Mouse (Mus musculus): ENCODE results near the gene Naglu. TPM values are rescaled to one million over a fixed set of nuclear protein-coding genes. Genes with fewer than 3 reads are reported as not detected.

Naglu gene
- polyA plus RNA-seq, 1 experiment from 2014 or later = 25.6 TPM

- no peak for TF ChIP-seq CTCF (IDR thresholded peaks at IDR 0.05; ENCODE audit: low read depth)
These were observed 16.9 kb upstream of the Naglu start for GRCm38 (mm10) chr11:101052751-101053473.

GRCm38 (mm10) chr11:101053974-101054373 lies 15.8 kb upstream of the Naglu start:
- ATAC-seq = no peak
- Histone ChIP-seq H3K9ac (ENCODE audit: low read depth, low read length) (no peak overlapping the region), H3K4me1 (replicated peaks; ENCODE audit: control insufficient read depth, insufficient read depth, low read length) (peaks cover 15% of the 10 kb centered on the region), H3K9me3 (ENCODE audit: control insufficient read depth) (no peaks in the 10 kb centered on the region), H3K4me2 (replicated peaks; ENCODE audit: low read depth) (no peak overlapping the region), H3K27ac (ENCODE audit: low read depth, low read length) (no peak overlapping the region; the same call in 1 of the 2 replicates), H3K27me3 (replicated peaks; ENCODE audit: control insufficient read depth, insufficient read depth, low read length) (no peaks in the 10 kb centered on the region), H3K4me3 (ENCODE audit: low read depth, low read length) (no peak overlapping the region), H3K36me3 (ENCODE audit: control insufficient read depth, insufficient read depth) (peaks cover 24% of the 10 kb centered on the region; the same call in 1 of the 2 replicates)
- peak; percentile 61 for TF ChIP-seq CTCF (IDR thresholded peaks at IDR 0.05; ENCODE audit: low read depth)
- 93% methylated on average over 1 of the region's 1 CpGs for WGBS

More at GRCm38 (mm10) chr11:101052751-101053473, 16.9 kb upstream of the Naglu start:
- Histone ChIP-seq H3K4me3 (ENCODE audit: low read depth, low read length) (no peak overlapping the region), H3K9me3 (ENCODE audit: control insufficient read depth) (no peaks in the 10 kb centered on the region), H3K36me3 (ENCODE audit: control insufficient read depth, insufficient read depth) (peaks cover 28% of the 10 kb centered on the region), H3K9ac (ENCODE audit: low read depth, low read length) (no peak overlapping the region; the same call in 1 of the 2 replicates), H3K4me2 (replicated peaks; ENCODE audit: low read depth) (no peak overlapping the region), H3K27ac (ENCODE audit: low read depth, low read length) (peak overlapping the region; percentile 78), H3K4me1 (replicated peaks; ENCODE audit: control insufficient read depth, insufficient read depth, low read length) (peaks cover 12% of the 10 kb centered on the region), H3K27me3 (replicated peaks; ENCODE audit: control insufficient read depth, insufficient read depth, low read length) (no peaks in the 10 kb centered on the region)
- 34% methylated on average over 10 of the region's 10 CpGs for WGBS
- ATAC-seq = peak; percentile 84

GRCm38 (mm10) chr11:101055418-101055817 lies 14.4 kb upstream of the Naglu start:
- Histone ChIP-seq H3K36me3 (ENCODE audit: control insufficient read depth, insufficient read depth) (0 out of 2 replicates have a peak, but pooled peaks cover 16% of the 10 kb centered on the region), H3K4me3 (ENCODE audit: low read depth, low read length) (no peak overlapping the region), H3K27ac (ENCODE audit: low read depth, low read length) (no peak overlapping the region), H3K9ac (ENCODE audit: low read depth, low read length) (no peak overlapping the region), H3K4me2 (replicated peaks; ENCODE audit: low read depth) (no peak overlapping the region), H3K27me3 (replicated peaks; ENCODE audit: control insufficient read depth, insufficient read depth, low read length) (no peaks in the 10 kb centered on the region), H3K4me1 (replicated peaks; ENCODE audit: control insufficient read depth, insufficient read depth, low read length) (peaks cover 15% of the 10 kb centered on the region), H3K9me3 (ENCODE audit: control insufficient read depth) (no peaks in the 10 kb centered on the region)
- no peak for TF ChIP-seq CTCF (IDR thresholded peaks at IDR 0.05; ENCODE audit: low read depth)
- ATAC-seq = no peak
- WGBS = 54% methylated on average over 14 of the region's 14 CpGs

GRCm38 (mm10) chr11:101056885-101057284 lies 12.9 kb upstream of the Naglu start:
- H3K4me3 ChIP-seq (ENCODE audit: low read depth, low read length) = no peak overlapping the region
- no peak for TF ChIP-seq CTCF (IDR thresholded peaks at IDR 0.05; ENCODE audit: low read depth)
- H3K4me1 ChIP-seq (replicated peaks; ENCODE audit: control insufficient read depth, insufficient read depth, low read length) = peaks cover 15% of the 10 kb centered on the region
- no peak overlapping the region for H3K4me2 ChIP-seq (replicated peaks; ENCODE audit: low read depth)
- H3K9me3 ChIP-seq (ENCODE audit: control insufficient read depth) = no peaks in the 10 kb centered on the region
- WGBS = 14% methylated on average over 8 of the region's 8 CpGs
- peak; percentile 16; the same call in 1 of the 2 replicates for ATAC-seq
- H3K27ac ChIP-seq (ENCODE audit: low read depth, low read length) = peak overlapping the region; percentile 71
- no peaks in the 10 kb centered on the region for H3K27me3 ChIP-seq (replicated peaks; ENCODE audit: control insufficient read depth, insufficient read depth, low read length)
- peaks cover 15% of the 10 kb centered on the region; the same call in 1 of the 2 replicates for H3K36me3 ChIP-seq (ENCODE audit: control insufficient read depth, insufficient read depth)
- peak overlapping the region; percentile 26; the same call in 1 of the 2 replicates for H3K9ac ChIP-seq (ENCODE audit: low read depth, low read length)

GRCm38 (mm10) chr11:101057860-101058259 lies 12.0 kb upstream of the Naglu start:
- no peak overlapping the region for H3K27ac ChIP-seq (ENCODE audit: low read depth, low read length)
- no peak overlapping the region for H3K9ac ChIP-seq (ENCODE audit: low read depth, low read length)

GRCm38 (mm10) chr11:101058726-101059125 lies 11.1 kb upstream of the Naglu start:
- Histone ChIP-seq H3K4me2 (replicated peaks; ENCODE audit: low read depth) (no peak overlapping the region), H3K9ac (ENCODE audit: low read depth, low read length) (no peak overlapping the region), H3K27me3 (replicated peaks; ENCODE audit: control insufficient read depth, insufficient read depth, low read length) (no peaks in the 10 kb centered on the region), H3K36me3 (ENCODE audit: control insufficient read depth, insufficient read depth) (peaks cover 18% of the 10 kb centered on the region), H3K4me1 (replicated peaks; ENCODE audit: control insufficient read depth, insufficient read depth, low read length) (peaks cover 24% of the 10 kb centered on the region), H3K4me3 (ENCODE audit: low read depth, low read length) (no peak overlapping the region), H3K27ac (ENCODE audit: low read depth, low read length) (peak overlapping the region; percentile 21; the same call in 1 of the 2 replicates), H3K9me3 (ENCODE audit: control insufficient read depth) (no peaks in the 10 kb centered on the region)
- WGBS = 36% methylated on average over 5 of the region's 5 CpGs
- ATAC-seq = no peak
- TF ChIP-seq CTCF (IDR thresholded peaks at IDR 0.05; ENCODE audit: low read depth) = no peak

More at GRCm38 (mm10) chr11:101057860-101058259, 12.0 kb upstream of the Naglu start:
- H3K4me1 ChIP-seq (replicated peaks; ENCODE audit: control insufficient read depth, insufficient read depth, low read length) = peaks cover 16% of the 10 kb centered on the region
- H3K27me3 ChIP-seq (replicated peaks; ENCODE audit: control insufficient read depth, insufficient read depth, low read length) = no peaks in the 10 kb centered on the region
- no peak for ATAC-seq
- WGBS = 23% methylated on average over 5 of the region's 5 CpGs
- TF ChIP-seq CTCF (IDR thresholded peaks at IDR 0.05; ENCODE audit: low read depth) = peak; percentile 89
- H3K4me3 ChIP-seq (ENCODE audit: low read depth, low read length) = no peak overlapping the region
- H3K36me3 ChIP-seq (ENCODE audit: control insufficient read depth, insufficient read depth) = peaks cover 18% of the 10 kb centered on the region
- H3K4me2 ChIP-seq (replicated peaks; ENCODE audit: low read depth) = no peak overlapping the region
- H3K9me3 ChIP-seq (ENCODE audit: control insufficient read depth) = no peaks in the 10 kb centered on the region
